ENCODE assay signal across 8 mouse cellular contexts in genomic region chr2:163994654-163994976, GRCm38 (mm10). TPM values are rescaled to one million over a fixed set of nuclear protein-coding genes. Genes with fewer than 3 reads are reported as not detected.
DNase-seq lines count a peak whose midpoint lies in the region; ATAC-seq and TF ChIP-seq lines count a peak whose summit lies in the region.

TSS of gene Ywhab (plus strand) at chr2:163994960.

- under 1% methylated on average over 13 of the region's 14 CpGs for WGBS in kidney, embryonic 14.5 days
- WGBS in forebrain, embryonic 14.5 days = 0% methylated on average over 13 of the region's 14 CpGs
- WGBS in hindbrain, embryonic 11.5 days = 1% methylated on average over 14 of the region's 14 CpGs
- WGBS in limb, embryonic 15.5 days = 0% methylated on average over 14 of the region's 14 CpGs
- WGBS in stomach, embryonic 14.5 days = 0% methylated on average over 13 of the region's 14 CpGs

- no peak for TF ChIP-seq CTCF in Patski (IDR thresholded peaks at IDR 0.05)

- H3K4me1 ChIP-seq in kidney, embryonic 14.5 days (ENCODE audit: control insufficient read depth, insufficient read depth, low read length) = peaks cover 12% of the 10 kb centered on the region
- peaks cover 16% of the 10 kb centered on the region for H3K4me1 ChIP-seq in forebrain, embryonic 14.5 days (ENCODE audit: control insufficient read depth, insufficient read depth, low read length)
- H3K4me1 ChIP-seq in hindbrain, embryonic 11.5 days (replicated peaks; ENCODE audit: control insufficient read depth, insufficient read depth, low read length) = peaks cover 5% of the 10 kb centered on the region
- peaks cover 12% of the 10 kb centered on the region for H3K4me1 ChIP-seq in limb, embryonic 15.5 days
- H3K4me1 ChIP-seq in stomach, embryonic 14.5 days (ENCODE audit: control insufficient read depth, insufficient read depth, low read length) = peaks cover 13% of the 10 kb centered on the region

- no peaks in the 10 kb centered on the region for H3K9me3 ChIP-seq in kidney, embryonic 14.5 days (ENCODE audit: control insufficient read depth, low read length)
- H3K9me3 ChIP-seq in forebrain, embryonic 14.5 days (replicated peaks; ENCODE audit: control insufficient read depth, low read length) = no peaks in the 10 kb centered on the region
- no peaks in the 10 kb centered on the region for H3K9me3 ChIP-seq in hindbrain, embryonic 11.5 days (ENCODE audit: control insufficient read depth, low read length)
- no peaks in the 10 kb centered on the region for H3K9me3 ChIP-seq in limb, embryonic 15.5 days
- no peaks in the 10 kb centered on the region for H3K9me3 ChIP-seq in stomach, embryonic 14.5 days (ENCODE audit: control insufficient read depth, low read depth, low read length)

- DNase-seq in kidney, postnatal 25 days = no peak
- no peak for DNase-seq in Patski (ENCODE audit: low read depth, low spot score)
- DNase-seq in forebrain, embryonic 14.5 days (ENCODE audit: low spot score) = no peak
- no peak for DNase-seq in hindbrain, embryonic 11.5 days (ENCODE audit: low spot score)
- DNase-seq in embryo, embryonic 9.5 days (ENCODE audit: extremely low spot score) = no peak

- peak within 1 kb of the TSS; percentile 74 for H3K4me2 ChIP-seq in kidney, embryonic 14.5 days (replicated peaks; ENCODE audit: low read depth, low read length)
- H3K4me2 ChIP-seq in forebrain, embryonic 14.5 days (ENCODE audit: low read length) = peak within 1 kb of the TSS; percentile 91
- peak within 1 kb of the TSS; percentile 56 for H3K4me2 ChIP-seq in hindbrain, embryonic 11.5 days (replicated peaks; ENCODE audit: low read depth, low read length)
- H3K4me2 ChIP-seq in limb, embryonic 15.5 days = peak within 1 kb of the TSS; percentile 51
- H3K4me2 ChIP-seq in stomach, embryonic 14.5 days (replicated peaks; ENCODE audit: low read depth, low read length) = peak within 1 kb of the TSS; percentile 77

- in situ Hi-C loops in Patski (cut with MboI; ENCODE audit: low pct_unique_long_range_greater_than_20kb) = no loop called here

- POLR2A ChIA-PET in Patski (lab: Charles Lee) = no interaction called here

- ATAC-seq in kidney, embryonic 14.5 days (ENCODE audit: low FRiP score, low TSS enrichment) = no peak
- no peak for ATAC-seq in Patski
- ATAC-seq in forebrain, embryonic 14.5 days = no peak
- no peak for ATAC-seq in hindbrain, embryonic 11.5 days (ENCODE audit: low FRiP score)
- no peak for ATAC-seq in limb, embryonic 15.5 days (ENCODE audit: insufficient number of reproducible peaks, low FRiP score, low TSS enrichment, low read depth)
- no peak for ATAC-seq in stomach, embryonic 14.5 days (ENCODE audit: insufficient number of reproducible peaks, insufficient read depth, low FRiP score, low read depth)

- peak within 1 kb of the TSS; percentile 83 for H3K27ac ChIP-seq in kidney, embryonic 14.5 days (ENCODE audit: low read depth, low read length)
- H3K27ac ChIP-seq in forebrain, embryonic 14.5 days (ENCODE audit: low read depth, low read length) = peak within 1 kb of the TSS; percentile 87
- H3K27ac ChIP-seq in hindbrain, embryonic 11.5 days (ENCODE audit: low read depth, low read length) = peak within 1 kb of the TSS; percentile 82
- peak within 1 kb of the TSS; percentile 96 for H3K27ac ChIP-seq in limb, embryonic 15.5 days
- peak within 1 kb of the TSS; percentile 94 for H3K27ac ChIP-seq in stomach, embryonic 14.5 days (ENCODE audit: low read length)

- H3K36me3 ChIP-seq in kidney, embryonic 14.5 days (ENCODE audit: control insufficient read depth, insufficient read depth, low read length) = peaks cover 10% of the 10 kb centered on the region; the same call in 1 of the 2 replicates
- peaks cover 13% of the 10 kb centered on the region; the same call in 1 of the 2 replicates for H3K36me3 ChIP-seq in forebrain, embryonic 14.5 days (ENCODE audit: control insufficient read depth, insufficient read depth, low read length)
- H3K36me3 ChIP-seq in hindbrain, embryonic 11.5 days (ENCODE audit: control insufficient read depth, insufficient read depth, low read length) = no peaks in the 10 kb centered on the region
- H3K36me3 ChIP-seq in limb, embryonic 15.5 days = peaks cover 2% of the 10 kb centered on the region; the same call in 1 of the 2 replicates
- H3K36me3 ChIP-seq in stomach, embryonic 14.5 days (ENCODE audit: control insufficient read depth, insufficient read depth, low read length) = no peaks in the 10 kb centered on the region; the same call in 1 of the 2 replicates

- no peaks in the 10 kb centered on the region for H3K27me3 ChIP-seq in kidney, embryonic 14.5 days (ENCODE audit: control insufficient read depth, insufficient read depth, low read length)
- no peaks in the 10 kb centered on the region for H3K27me3 ChIP-seq in Patski
- H3K27me3 ChIP-seq in forebrain, embryonic 14.5 days (replicated peaks; ENCODE audit: control insufficient read depth, insufficient read depth, low read length) = no peaks in the 10 kb centered on the region
- H3K27me3 ChIP-seq in hindbrain, embryonic 11.5 days (ENCODE audit: control insufficient read depth, insufficient read depth, low read length) = no peaks in the 10 kb centered on the region
- no peaks in the 10 kb centered on the region for H3K27me3 ChIP-seq in limb, embryonic 15.5 days
- H3K27me3 ChIP-seq in stomach, embryonic 14.5 days (ENCODE audit: control insufficient read depth, insufficient read depth, low read length) = no peaks in the 10 kb centered on the region

- peak within 1 kb of the TSS; percentile 80 for H3K9ac ChIP-seq in kidney, embryonic 14.5 days (ENCODE audit: low read depth, low read length)
- peak within 1 kb of the TSS; percentile 94 for H3K9ac ChIP-seq in forebrain, embryonic 14.5 days (ENCODE audit: low read length)
- H3K9ac ChIP-seq in hindbrain, embryonic 11.5 days (ENCODE audit: low read depth, low read length) = peak within 1 kb of the TSS; percentile 74
- H3K9ac ChIP-seq in limb, embryonic 15.5 days = peak within 1 kb of the TSS; percentile 96
- H3K9ac ChIP-seq in stomach, embryonic 14.5 days (replicated peaks; ENCODE audit: low read depth, low read length) = peak within 1 kb of the TSS; percentile 77

- CTCF ChIA-PET in Patski (lab: Charles Lee) = no interaction called here

- H3K4me3 ChIP-seq in kidney, embryonic 14.5 days (ENCODE audit: low read length) = peak within 1 kb of the TSS; percentile 58
- peak within 1 kb of the TSS; percentile 96 for H3K4me3 ChIP-seq in forebrain, embryonic 14.5 days (ENCODE audit: low read depth, low read length)
- H3K4me3 ChIP-seq in hindbrain, embryonic 11.5 days (ENCODE audit: low read depth, low read length) = peak within 1 kb of the TSS; percentile 59
- H3K4me3 ChIP-seq in limb, embryonic 15.5 days = peak within 1 kb of the TSS; percentile 99
- H3K4me3 ChIP-seq in stomach, embryonic 14.5 days (ENCODE audit: low read depth, low read length) = peak within 1 kb of the TSS; percentile 82

RNA-seq across cellular contexts. Expression of gene Ywhab, which starts in this region (rescaled TPM):
- 217 and 305 TPM in 2 replicates for polyA plus RNA-seq in kidney, embryonic 14.5 days (2014; fragmentation: Nextera tagmentation; extraction: Ambion mirVana)
- 219 TPM for polyA plus RNA-seq in Patski (2021)
- 305 and 380 TPM in 2 replicates for polyA plus RNA-seq in forebrain, embryonic 14.5 days (2014; fragmentation: Nextera tagmentation; extraction: Ambion mirVana)
- polyA plus RNA-seq in hindbrain, embryonic 11.5 days (2014; fragmentation: Nextera tagmentation; extraction: Ambion mirVana) = 327 and 328 TPM in 2 replicates
- polyA plus RNA-seq in limb, embryonic 15.5 days (2015; fragmentation: Nextera tagmentation; extraction: Ambion mirVana) = 293 and 298 TPM in 2 replicates
- polyA plus RNA-seq in stomach, embryonic 14.5 days (2014; fragmentation: Nextera tagmentation; extraction: Ambion mirVana) = 293 and 295 TPM in 2 replicates
